Mouse (Mus musculus) erythroblast, adult 5-6 weeks (primary cell): ENCODE data around the gene Dhx33. TPM values are rescaled to one million over a fixed set of nuclear protein-coding genes. Genes with fewer than 3 reads are reported as not detected.

Experiments used
- ATAC-seq: replicated peaks from 2 replicates; pipeline ENCODE4 v1.8.0; 2016; ENCODE audit warnings: moderate number of reproducible peaks, mild to moderate bottlenecking, moderate TSS enrichment, inconsistent platforms; ENCODE audit not compliant: poor library complexity, low FRiP score, severe bottlenecking
- total RNA-seq, 2 experiments: library from RNA; stranded (forward) in 1 of 2; stranded (reverse) in 1 of 2; fragments of 150-400 nt in 1 of 2; fragments of 200-764, 138-1000 nt in 1 of 2; gene quantifications; 2 replicates each; pipeline versions ENCODE4 v1.2.3 to v1.2.4; 2015 to 2017; ENCODE audit warnings: low replicate concordance in 2 of 2

Gene Dhx33
- total RNA-seq, 2 experiments from 2014 or later, result 3.3 to 5.6 TPM

DNA sequence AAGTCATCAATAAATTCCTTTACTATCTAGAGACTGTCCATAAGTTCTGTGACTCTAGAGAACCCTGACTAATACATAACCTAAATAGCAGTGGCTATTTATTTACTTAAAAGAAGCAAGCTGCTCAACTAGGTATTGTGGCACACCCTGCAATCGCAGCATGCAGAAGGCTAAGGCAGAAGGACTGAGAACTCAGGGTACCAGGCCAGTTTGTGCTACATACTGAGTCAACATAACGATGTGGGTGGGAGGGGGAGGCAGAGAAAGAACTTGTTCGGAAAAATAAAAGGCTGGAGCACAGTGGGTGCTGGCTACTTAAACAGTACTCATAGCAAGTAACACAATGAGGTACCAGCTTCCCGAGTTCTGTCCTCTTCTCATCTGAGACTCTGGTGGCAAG lies 3.1 kb downstream of the Dhx33 start:
- no peak for ATAC-seq

DNA sequence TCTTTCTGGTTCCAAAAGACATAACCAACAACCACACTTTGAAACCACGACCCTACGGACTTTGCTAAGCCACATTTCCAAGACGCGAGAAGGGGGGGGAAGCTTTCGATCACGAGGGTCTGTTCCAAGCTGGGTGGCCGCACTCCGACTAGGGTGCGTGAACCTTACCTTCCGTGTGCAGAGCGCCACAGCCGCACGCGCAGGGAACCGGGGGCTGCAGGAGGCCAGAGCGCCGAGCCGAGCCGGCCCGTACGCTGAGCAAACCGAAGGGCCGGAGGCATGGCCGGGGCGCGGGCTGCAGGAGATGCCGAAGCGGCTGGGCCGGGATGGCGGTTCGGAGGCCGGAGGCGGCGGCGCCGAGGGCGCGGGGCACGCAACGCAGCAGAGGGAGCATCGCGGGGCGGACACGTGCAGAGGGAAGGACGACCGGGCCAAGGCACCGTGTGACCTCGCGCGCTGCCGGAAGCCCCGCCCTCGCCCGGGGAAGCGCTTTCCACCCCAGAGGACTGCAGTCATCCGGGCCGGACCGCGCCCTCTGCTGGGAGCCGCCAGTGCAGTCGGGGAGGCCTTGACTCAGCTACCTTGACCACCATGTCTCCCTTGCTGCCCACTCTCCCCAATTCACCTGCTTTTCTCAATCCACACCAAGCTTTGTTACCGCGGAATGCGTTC lies 21.5 kb downstream of the Dhx33 start, which contains the start of gene C1qbp:
TSS of gene C1qbp (minus strand) at position 470 of the 672 bp plus-strand sequence.
- ATAC-seq, result peak; percentile 98

DNA sequence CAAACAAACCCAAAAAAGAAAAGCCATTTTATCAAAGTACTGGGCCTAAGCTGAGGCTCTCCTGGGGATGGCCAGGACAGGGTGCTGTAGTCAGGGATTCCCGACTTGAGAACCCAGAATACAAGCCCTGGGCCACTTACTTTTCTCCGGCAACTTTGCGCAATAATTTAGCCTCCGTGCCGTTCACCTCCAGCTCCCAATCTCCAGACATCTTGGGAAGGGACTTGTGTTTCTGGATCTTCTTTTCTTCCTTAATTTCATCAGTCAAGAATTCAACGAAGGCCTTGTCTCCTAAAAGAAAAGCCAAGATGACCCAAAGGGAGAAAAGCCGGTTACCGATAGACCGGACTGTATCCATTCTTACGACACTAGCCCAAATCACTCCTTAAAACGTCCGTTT lies 22.2 kb downstream of the Dhx33 start:
- no peak for ATAC-seq

DNA sequence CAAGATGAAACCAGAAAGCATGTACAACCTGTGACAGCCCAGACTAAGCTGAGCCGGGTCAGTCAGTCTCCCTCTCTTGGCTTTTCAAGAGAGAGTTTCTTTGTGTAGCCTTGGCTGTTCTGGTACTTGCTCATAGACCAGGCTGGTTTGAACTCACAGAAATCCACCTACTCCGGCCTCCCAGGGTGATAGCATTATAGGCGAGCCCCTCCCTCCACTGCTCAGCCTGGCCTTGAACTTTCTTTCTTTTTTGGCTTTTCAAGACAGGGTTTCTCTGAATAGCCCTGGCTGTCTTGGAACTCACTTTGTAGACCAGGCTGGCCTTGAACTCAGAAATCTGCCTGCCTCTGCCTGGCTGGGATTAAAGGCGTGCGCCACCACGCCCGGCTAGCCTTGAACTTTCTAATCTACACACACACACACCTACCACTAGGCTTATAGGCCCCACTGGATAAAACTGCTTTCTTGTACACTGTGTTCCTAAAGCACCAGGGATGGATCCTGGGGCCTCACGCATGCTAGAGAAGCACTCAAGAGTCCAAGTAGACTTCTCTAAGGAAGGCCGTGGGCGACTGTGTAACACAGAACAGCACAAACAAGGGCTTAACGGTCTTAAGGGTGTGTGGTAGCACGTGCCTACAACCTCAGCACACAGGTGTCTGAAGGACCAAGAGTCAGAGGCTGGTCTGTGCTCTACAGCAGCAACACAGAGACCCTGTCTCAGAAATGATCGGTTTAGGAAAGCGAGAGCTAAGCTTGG lies 23.3 kb downstream of the Dhx33 start:
- no peak for ATAC-seq

DNA sequence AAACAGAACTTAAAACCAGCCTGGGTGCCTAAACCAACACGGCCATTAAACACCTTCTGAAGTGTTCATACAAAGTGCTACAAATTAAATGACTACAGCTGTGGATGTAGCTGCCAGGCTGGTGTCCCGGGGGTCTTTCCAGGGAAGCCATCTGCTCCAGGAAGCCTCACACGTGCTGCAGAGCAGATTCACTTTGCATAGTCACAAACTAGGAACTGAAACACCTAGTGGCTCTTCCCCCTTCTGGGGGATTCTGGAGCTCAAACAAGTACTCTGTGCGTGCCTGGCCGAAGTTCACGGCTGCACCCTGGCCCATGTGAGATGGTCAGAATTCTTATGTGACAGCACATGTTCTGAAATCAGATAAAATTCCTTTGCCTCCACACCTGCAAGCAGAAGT lies 24.0 kb downstream of the Dhx33 start:
- no peak for ATAC-seq

DNA sequence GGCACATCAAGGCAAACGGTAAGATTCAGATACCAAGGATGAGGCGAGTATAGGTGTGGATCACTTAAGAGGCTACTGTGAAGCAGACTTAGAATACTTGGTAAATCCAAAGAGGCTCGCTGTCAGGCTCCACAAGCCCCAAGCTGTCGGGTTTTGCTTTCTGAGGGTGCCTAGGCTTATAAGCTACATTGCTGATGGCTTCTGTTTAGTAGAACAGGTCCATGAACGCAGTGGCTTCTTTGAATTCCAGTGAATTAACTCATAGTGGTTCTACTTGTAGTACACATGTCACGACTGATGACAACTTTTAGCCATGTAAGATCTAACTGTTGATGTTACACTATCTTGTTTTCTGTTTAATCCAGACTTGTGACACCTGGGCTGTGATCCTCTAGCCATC lies 26.9 kb downstream of the Dhx33 start:
- no peak for ATAC-seq

DNA sequence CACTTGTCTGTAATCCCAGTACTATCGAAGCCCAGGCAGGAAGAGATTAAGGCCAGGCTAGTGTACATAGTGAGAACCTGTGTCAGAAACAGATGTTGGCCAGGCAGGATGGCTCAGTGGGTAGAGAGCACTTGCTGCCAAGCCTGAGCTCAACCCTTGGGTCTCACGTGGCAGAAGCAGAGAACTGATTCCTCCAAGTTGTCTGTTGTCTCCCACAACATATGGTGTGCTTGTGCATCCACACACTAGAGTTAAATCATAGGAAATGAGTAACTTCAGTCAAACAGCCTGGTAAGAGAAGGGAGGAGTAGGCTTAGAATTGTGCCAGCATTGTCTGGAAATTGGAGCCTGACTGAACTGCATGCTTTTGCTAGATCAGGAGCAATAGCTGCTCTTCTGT lies 29.0 kb downstream of the Dhx33 start:
- no peak for ATAC-seq

DNA sequence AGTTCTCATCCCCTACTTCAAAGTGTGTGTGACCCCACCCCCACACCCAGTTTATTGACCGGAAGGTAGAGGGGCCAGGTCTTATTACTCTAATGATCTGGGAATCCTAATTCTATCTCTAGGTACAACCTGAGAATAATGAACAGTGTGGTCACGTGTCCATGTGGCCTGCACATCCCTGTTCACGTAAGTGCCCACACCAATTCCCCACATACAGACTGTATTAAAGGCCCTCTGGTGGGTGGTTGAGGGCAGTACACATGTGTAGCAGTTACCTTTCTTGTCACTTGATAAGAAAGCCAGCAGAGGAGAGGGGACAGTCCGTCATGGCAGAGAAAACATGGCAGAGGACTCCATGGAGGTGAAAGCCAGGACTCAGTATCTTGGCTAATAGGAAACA lies 30.3 kb downstream of the Dhx33 start:
- no peak for ATAC-seq

DNA sequence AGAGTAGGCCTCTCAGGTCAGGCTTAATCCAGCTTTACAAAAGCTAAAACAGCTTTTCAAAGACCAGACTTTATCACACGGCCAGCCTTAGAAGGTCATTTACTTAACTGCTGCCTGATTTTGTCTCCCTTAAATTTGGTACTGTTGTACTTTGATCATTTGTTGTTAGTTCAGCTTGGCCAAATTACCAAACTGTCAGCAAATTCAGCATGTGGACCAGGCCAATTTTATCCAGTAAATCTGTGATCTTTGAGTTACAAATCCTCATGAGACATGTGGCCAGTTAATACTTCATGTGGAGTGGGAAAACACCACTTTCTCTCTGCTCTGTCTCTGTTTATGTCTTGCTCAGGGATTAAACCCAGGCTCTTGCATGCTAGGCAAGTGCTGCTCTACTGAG lies 31.7 kb downstream of the Dhx33 start:
- ATAC-seq, result no peak

DNA sequence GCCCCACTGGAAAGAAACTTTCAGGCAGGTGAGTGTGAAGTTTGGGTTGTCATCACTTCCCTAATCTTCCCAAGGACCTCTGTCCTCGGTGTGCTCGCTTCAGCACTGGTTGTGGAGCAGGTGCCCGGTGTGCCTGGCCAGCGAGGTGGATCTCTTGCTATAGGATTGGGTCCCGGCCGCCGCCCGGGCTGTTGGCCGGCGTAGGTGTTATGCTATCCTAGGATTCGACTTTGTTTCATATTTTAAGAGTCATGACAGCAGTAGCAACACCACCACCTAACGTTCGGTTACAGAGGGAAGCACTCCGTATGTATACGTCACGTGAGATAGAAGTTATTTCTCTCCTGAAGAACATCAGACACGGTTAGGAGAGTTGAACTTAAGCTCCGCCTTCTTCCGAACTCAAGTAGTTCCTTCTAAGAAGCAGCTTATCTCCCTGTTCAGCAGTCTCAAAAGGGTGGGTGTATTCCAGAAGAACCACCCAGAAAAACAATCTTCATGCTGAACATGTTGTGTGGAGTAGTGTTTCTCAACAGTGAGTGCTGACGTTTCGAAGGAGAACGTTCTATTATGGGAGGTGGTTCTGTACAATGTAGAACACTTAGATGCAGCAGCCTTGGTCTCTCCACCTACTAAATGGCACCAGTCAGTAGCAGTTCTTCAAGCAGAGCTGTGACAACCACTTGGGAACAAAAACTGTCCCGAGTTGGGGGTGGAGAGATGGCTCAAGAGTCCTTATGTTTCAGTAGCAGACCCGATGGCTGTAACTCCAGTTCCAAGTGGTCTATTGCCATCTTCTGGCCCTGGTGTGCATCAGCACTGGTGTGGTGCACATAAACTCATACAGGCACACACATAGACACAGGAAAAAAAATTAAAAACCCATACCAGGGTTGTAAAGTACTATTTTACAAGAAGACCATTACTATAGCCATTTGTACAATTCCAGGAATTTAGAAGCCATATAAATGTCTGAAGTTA lies 33.4 kb downstream of the Dhx33 start:
- ATAC-seq, result peak; percentile 72

DNA sequence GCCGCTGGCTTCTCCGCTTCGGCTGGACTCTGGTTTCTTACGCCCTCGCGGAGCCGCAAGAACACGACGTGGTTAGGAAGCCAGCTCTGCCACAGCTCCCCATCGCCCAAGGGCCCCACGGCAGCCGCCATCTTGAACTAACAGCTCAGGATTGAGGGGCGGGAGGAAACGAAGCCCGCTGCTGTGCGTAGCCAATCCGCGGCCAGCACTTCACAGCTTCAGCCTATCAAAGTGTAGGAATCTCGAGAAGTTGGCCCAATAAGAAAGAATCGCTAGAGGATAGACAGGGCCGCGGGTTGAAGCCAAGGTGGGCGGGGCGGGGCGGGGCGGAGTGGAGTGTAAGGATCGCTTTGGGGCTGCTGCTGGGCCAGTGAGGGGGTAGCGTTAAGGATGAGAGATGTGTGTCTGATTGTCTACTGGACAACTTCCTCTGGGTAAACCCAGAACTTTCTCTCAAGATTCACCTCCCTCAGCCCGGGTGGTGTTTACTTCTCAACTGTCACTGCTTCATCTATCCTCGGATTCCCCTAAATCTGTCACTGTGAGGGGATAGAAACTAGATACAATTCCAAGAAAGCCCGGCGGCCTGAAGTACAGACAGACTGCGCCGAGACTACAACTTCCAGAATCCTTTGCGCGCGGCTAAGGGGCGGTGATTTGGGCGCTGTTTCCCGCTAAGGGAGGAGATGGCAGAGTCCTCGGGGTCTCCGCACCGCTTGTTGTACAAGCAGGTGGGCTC lies 34.2 kb downstream of the Dhx33 start, which contains the start of the genes Nup88 and Rpain:
TSS of gene Nup88 (minus strand) at position 153 of the 739 bp plus-strand sequence.
TSS of gene Rpain (plus strand) at position 393 of the 739 bp plus-strand sequence.
- ATAC-seq, result peak; percentile 86

DNA sequence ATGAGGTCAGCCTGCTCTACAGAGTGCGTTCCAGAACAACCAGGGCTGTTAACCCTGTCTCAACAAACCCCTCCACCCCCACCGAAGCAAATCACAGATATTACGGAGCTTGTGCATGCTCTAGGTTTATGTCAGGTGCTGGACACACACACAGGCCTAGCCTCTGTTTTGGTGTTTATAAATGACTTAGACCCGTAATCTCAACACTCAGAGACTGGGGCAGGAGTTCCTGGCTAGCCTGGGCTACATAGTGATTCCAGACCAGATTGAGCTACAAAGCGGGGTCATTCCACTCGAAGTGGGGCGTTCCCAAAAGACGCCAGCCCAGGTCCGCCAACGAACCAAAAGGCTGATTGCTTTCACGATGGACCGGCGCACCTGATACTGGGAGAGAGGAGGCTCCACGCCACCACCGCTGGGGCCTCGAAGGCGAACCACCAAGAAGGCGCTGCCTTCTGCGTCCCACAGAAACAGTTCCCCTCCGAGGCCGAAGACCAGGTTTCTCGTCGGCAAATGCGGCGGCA lies 34.9 kb downstream of the Dhx33 start:
- peak; percentile 37 for ATAC-seq

DNA sequence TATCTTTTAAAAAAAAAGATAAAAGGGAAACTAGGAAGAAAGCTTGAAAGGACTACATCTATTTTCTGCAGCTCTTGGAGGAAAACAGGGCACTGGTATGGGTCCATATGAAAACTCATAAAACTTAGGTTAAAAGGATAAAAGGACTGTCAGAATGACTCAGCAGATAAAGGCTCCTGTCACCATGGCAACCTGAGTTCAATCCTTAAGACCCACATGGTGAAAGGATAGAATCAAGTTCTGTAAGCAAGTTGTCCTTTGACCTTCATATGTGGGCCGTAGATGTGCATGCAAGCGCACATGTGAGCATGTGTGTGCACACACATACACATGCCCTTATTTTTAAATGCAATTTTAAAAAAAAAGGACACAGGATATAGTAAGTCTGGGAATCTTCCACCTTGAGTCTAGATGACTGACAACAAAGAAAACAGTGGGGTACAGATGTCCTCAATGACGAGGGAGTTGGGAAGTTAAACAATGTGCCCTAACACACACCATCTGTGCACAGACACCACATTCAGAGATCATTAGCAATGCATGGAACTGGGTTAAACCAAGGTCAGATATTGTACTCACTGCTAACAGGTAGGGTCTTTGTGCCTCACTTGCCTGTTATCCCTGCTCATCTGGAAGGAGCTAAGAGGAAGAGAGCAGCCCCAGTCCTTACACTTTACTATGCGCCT lies 39.9 kb downstream of the Dhx33 start:
- no peak for ATAC-seq

DNA sequence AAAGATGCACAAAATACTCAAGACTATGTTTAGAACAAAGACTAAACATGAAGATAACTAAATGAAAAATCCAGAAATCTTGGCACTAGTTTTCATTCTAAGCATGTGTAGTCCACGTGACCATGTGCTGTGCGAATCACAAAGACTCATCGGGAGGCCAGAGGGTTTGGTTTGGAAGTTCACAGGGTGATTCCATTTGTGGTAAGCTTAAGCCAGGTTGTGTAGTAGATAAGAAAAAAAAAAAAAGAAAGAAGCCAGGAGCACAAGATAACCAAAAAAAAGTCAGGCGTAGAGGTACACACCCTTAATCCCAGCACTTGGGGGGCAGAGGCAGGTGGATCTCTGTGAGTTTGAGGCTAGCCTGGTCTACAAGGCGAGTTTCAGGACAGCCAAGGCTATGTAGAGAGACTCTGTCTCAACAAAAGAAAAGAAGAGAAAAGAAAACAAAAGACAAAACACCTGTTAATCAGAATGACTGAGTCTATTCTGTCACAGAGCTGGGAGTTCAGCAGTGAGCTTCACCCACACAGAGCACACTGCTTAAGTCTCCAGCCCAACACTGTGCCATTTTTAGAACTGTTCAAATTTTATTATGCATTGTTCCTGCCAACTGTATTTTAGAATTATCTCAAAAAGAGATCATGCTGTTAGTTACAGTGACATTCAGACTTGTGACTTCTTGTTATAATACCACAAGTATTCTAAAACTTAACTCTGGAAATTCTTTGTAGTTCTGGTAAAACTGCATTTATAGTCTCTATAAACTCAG lies 43.3 kb downstream of the Dhx33 start:
- no peak for ATAC-seq

DNA sequence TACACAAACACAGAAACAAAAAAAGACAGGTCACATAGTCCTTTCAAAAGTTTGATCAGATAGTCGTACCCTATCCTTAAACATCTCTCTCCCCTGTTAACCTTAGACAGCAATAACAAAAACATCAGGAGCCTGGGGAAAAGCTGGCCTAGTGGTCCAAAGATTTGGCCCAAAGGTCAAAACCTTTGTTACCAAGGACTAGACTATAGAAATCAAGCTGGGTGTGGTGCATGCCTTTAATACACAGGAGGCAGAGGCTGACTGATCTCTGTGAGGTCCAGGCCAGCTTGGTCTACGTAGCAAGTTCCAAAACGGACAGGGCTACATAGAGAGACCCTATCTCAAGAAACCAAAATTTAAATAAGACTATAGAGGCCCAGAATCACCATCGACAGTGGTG lies 49.5 kb downstream of the Dhx33 start:
- no peak for ATAC-seq

DNA sequence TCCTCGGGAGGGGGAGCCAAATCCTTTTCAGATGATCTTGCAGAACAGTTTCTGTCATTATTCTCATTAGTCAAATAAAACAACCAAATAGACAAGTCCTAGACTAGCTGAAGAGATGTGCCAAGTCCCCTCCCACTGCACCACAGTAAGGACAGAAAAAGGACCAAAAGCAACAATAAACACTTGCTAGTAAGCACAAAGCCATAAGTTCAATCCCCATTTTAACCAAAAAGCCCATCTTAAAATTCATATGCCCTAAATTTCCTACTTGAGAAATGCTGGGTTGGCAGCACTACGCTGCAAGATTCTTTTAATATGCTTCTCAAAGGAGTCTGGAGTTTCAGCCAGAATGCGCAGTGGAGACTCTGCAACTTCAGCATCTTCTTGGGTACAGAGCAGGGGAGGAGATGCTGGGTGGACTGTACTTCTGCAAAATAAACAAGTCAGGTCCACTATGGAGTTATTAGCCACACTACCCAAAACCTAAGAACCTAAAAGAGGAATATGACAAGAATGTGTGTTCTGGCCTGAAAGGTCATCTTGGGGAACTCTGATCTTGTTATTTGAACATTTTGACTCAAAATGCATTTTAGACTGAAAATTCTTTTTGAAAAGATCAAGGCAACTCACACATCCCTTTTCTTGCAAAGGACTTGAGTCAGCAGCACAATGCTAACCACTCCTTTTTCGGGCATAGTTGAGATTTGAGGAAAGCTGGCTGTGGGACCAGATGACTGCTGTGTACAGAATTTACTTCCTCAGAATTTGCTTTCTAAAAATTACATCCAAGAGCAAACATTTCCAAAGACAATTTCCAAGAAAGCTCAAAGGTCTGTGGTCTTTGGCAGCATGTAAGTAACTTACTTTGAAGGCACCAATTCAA lies 59.1 kb downstream of the Dhx33 start:
- ATAC-seq, result no peak

DNA sequence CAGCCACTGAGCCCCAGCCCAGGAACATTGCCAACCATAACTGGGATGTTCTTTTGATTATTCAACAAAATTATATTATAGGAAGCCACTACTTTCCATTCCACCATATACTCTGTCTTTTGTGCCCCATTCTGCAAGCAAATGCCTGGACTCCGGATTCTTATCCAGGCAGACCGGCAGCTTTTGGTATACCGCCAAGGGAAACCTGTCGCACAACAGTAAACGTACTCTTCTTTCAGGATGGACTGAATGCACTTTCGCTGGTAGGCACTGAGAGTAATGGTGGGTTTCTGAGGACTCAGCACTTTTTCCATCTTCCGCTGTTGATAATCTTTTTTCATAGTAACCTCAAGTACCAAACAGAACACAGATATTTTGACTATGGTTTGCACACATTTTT lies 60.6 kb downstream of the Dhx33 start:
- ATAC-seq, result no peak
